Mouse (Mus musculus) retina, postnatal 1 day (tissue): ENCODE measurements around the gene Hspb6.

Source experiments
- DNase-seq: peaks from one replicate; pipeline ENCODE4 v3.0.0-alpha.2; 2012

Gene Hspb6

DNA sequence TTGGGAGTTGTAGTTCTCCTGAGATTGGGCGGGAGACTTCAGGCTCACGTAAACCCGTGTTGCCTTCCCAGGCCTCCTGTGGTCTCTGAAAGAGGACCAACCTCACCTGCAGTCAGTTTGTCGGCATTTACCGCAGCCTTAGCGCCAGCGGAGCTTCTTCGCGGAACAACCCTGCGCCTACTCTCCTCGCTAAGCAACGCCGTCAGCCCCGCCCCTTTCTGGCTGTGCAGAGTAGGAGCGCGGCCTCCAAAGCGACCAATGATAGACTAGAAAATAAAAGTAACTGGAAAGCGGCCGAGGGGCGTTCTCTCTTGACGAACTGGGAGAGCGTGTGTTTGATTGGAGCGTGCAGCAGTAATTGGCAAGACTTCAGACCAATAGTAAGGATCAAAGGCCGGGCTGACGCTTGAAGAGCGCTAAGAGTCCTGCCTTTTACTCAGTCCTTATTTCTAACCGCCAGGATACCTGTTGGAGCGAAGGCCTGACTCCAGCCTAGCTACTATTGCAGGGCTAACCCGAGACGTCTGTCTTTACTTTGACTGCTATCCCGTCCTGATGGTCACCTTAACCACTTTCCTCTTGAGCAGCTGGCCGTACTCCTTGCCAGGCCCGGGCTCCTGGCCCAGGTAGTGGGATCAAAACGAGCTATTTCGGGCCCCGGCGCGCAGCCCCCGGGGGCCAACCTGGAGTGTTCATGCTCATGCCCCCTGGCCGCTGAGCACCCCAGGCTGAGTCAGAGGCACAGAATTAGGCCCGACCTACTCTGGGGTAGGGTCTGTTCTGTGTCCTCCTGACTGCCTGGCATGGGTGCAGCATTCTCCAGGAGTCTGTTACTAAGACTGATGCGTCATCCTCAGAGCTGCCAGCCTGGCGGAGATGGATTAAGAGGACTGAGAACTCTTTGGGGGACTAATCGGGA, at the start of gene Hspb6, which contains the start of gene Proser3:
Gene Hspb6 (plus strand): TSS at position 77 of the 919 bp plus-strand sequence.
Gene Proser3 (minus strand): TSS at position 198 of the 919 bp plus-strand sequence.
- peak; percentile 99 for DNase-seq

DNA sequence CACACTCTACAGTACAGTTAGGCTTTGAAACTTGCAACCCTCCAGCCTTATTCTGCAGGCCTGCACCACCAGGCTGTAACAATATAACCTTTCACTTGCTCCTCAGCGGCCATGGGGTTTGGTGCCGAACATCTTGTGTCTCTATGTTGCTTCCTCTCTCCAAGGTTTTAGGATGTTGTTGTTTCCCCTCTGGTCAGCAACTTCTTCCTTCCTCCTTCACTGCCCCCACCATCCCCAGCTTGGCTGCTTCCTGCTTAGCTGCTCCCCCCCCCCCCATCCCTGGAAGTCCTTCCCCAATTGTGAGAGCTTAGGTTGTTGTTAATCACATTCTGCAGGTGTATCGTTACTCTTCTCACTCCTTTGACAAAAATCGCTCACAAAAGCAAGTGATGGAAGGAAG, 43.9 kb upstream of the Hspb6 start:
- DNase-seq: no peak

DNA sequence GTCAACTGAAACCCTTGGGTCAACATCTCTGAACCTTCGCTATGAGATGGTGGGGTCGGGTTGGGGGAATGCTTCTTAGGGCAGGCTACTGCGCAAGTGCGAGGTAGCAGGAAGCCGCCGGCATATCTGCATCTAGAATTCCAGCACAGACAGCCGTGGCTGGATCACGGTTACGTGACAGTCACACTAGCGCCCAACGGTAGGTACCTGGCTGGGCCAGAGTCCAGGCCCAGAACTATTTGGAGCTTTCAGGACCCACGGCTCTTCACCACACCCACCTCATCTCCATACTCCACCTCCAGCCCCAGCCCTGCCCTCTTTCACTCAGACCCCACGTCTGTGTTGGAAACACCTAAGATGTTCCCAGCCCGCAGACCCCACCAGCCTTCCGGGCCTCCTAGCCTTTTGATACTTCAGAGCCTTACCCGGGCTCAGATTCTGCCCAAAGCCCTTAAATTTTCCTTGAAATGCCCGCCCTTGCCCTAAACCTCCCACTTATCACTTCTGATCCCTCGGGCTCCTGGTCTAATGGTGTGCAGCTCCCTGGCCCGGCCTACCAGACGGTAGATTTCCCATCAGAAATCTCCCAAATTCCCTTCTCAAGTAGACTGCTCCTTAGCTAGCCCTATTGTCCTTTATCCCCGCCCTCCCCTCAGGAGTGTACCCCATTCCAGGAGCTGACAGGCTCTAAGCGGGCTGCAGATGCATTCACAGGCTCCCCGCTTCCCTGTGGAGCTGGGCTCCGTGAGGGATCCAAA, 36.8 kb upstream of the Hspb6 start:
- DNase-seq: no peak

DNA sequence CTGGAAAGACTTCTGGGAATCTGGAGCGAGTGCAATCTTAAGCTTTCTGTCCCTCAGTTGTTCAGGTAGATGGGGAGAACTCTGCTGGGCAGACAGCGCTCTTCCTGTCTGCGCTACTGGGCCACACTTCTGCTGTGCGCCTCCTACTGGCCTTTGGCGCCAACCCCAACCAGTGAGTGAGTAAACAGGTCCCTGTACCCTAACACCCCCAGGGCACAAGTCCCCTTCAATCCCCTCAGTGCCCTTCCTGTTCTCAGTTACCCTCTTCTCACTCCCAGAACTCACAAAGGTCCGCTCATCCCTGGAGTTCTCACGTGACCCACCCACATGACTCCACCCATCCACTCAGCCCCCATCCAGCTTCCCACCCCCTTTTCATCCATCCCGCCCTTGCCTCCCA, 33.7 kb upstream of the Hspb6 start:
- DNase-seq: peak; percentile 18

DNA sequence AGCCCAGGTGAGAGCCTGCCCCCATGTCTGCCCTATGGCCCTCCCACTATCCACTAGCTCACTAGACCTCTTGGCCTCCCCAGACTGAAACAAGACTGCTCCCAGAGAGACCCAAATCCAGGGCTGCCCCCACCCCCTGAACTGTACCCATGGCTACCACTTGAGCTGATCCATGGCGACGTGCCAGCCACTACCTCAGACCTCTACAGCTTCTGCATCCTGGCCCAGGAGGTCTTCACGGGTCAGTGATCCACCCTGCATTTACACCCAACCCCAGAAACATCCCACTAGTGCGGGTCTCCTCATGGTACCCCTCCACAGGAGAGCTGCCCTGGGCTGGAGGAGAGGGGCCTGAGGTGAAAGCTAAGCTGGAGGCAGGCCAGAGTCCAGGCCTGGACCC, 31.6 kb upstream of the Hspb6 start:
- DNase-seq: peak; percentile 57

DNA sequence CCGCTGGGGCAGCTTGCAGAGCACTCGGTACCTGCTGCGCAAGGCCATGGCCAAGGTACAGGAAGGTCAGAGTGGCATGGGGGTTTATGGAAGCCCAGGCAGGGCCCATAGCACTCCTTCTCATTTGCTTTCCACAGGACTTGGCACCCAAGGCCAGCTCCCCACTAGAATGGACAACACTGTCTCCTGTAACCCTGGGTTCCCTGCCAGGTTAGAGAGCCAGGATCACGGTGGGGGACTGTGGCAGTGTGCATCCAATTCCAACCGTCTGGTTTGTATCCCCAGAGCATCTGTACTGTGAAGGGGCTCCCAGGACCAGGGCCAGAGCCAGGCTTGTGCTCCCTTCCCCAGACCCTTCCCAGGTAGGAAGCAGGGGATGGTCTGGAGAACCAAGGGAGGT, 31.1 kb upstream of the Hspb6 start:
- no peak for DNase-seq

DNA sequence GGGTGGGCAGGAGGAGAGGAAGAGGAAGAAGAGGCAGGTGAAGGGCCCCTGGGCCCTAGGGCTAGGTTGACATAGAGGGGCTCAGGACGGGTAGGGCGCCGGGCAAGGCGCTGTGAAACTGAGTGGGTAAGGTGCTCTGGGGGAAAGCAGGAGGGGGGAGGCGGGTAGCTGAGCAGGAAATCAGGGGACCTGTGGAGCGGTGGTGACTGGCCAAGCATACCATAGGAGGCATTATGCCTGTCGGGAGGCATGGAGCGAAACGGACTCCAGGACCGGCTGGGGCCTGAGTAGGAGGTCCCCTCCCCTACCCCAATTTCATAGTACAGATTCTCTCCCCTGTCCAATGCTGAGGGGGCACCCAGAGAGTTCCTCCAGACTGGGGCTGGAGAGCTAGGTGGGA, 29.1 kb upstream of the Hspb6 start:
- no peak for DNase-seq

DNA sequence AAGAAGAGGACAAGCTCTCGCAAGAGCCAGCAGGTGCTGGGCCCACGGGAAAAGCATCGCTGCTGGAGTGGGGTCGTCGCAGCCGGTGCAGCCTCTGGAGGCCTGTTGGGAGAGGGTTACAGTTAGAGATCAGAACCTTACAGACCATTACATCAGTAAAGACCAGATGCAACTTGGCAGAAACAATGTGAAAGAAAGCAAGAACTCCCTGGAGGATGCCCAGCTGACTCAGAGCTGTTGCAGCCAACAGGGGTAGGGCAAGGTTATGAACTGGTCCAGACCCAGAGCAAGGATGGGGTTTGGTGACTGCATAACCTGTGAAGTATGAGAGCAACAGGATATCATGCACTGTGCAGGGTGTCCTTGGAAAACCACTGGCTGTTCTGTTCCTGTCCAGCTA, 27.5 kb upstream of the Hspb6 start:
- DNase-seq: no peak

DNA sequence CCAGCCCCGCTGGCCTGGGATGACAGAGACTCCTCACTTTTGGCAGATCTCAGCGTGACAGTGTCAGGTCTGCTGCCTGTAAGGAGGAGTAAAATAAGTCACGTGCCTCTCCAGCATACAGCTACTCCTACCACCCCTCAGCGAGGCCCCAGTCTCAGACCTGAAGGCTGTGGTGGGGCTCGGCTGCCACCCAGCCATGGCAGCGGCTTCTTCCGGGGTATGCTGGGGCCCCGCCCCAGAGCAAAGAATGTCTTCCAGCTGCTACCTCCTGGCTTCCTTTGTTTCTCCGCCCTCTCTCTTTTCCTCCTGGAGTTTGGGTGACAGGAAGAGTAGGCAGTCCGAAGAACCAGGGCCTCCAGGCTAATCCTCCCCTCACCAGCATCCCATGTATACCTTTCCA, 26.0 kb upstream of the Hspb6 start:
- DNase-seq: no peak

DNA sequence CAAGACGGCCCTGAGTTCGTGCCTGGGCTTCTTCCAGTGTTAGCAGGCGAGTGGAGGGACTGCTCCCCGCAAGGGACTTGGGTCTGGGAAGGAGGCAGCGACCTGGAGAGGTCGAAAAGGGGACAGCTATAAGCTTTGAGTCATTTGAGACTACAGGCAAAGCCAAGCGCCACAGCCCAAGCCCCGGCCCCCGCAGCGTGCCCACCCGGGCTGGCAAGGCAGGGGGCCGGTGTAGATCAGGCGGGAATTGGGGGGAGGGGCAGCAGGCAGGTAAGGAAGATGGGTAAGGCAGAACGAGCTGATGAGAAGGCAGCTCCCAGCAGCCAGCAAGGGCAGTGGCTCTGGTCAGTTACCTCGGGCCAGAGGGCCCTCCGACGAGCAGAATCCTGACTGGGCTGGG, 25.6 kb upstream of the Hspb6 start:
- DNase-seq: no peak

DNA sequence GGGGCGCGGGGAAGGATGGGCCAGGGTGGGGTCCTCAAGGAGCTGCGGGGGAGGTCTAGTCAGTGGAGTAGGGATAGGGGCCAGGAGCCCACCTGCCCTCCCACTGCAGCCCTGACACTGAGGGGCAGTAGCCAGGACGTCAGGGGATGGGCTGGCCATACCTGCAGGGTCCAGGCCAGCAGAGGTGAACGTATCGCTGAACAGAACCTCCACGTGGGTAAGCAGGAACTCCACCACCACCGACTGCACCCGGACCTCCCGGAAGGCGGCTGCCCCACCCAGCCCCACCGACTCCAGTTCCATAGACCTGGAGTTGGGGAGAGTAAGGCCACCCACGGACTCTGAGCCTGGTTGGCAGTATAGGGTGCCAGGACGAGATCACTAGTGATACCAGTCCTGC, 25.0 kb upstream of the Hspb6 start:
- no peak for DNase-seq

DNA sequence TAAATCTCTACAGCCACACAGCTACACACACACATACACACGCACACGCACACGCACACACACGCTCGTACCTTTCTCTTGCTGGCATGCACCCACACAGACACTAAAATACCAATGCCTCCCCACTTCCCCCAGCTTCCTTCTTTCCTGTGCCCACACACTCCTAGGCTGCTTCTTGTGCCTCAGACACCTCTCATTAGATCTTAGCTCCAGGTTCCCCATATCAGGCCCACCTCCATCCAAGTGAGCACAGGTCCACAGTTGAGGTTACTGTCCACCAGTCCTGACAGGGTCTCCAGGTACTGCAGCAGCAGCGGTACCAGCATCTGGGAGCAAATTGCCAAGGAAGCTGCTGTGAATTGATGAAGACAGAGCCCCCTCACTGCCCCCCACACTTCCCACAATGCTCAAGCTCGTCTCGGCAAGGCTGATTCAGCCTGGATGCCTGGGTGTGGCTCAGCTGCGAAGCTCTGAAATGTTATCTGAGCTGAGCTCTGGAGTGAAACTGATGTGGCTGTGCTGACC, 20.6 kb upstream of the Hspb6 start:
- DNase-seq: no peak

DNA sequence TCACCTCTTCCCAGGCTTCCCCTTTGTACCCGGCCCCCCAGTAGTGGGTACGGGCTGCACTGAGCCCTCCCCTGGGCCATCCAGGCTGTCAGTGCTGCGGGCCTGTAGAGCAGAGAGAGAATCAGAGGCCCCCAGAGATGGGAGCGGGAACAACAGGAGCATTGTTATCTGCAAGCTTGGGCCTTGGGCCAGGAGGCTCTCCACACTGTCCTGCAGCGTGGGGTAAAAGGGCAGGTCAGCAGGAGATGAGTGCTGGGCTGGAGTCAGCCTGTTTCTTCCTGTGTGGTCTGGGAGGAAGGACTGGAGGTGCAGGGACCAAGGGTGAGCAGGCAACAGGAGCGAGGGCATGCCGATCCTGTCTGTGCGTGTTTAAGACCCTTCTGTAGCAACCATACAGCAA, 19.0 kb upstream of the Hspb6 start:
- DNase-seq: peak; percentile 94

DNA sequence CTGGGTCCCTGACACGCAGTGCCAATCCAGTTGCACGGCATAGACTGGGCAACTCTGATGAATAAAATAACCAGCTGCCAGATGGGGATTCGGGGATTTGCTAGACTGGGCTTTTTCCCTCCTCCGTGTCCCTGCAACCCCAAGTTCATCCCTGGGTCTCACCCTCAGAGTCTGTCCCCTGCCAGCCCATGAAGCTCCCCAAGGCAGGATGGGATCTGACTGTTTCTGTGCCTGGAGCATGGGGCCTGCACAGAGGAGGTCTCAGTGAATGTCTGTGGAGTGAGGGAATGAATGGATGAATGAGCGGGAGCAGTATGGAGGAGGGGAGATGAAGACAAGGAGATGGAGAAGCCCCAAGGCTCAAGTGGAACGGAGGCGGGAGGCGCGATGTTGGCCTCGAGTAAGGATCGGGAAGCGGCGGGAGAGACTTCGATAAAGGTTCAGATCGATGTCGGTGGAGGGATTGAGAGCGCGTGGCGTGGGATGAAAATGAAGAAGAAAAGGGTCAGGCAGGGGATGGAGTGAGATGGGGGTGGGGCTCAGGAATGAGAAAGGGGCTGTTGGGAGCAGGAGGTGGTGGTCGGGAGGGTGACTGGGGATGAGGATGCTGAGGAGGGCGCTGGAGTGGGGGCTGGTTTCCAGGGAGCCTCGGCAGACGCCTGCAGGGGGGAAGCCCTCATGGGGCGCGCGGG, 17.9 kb upstream of the Hspb6 start:
- peak; percentile 55 for DNase-seq

DNA sequence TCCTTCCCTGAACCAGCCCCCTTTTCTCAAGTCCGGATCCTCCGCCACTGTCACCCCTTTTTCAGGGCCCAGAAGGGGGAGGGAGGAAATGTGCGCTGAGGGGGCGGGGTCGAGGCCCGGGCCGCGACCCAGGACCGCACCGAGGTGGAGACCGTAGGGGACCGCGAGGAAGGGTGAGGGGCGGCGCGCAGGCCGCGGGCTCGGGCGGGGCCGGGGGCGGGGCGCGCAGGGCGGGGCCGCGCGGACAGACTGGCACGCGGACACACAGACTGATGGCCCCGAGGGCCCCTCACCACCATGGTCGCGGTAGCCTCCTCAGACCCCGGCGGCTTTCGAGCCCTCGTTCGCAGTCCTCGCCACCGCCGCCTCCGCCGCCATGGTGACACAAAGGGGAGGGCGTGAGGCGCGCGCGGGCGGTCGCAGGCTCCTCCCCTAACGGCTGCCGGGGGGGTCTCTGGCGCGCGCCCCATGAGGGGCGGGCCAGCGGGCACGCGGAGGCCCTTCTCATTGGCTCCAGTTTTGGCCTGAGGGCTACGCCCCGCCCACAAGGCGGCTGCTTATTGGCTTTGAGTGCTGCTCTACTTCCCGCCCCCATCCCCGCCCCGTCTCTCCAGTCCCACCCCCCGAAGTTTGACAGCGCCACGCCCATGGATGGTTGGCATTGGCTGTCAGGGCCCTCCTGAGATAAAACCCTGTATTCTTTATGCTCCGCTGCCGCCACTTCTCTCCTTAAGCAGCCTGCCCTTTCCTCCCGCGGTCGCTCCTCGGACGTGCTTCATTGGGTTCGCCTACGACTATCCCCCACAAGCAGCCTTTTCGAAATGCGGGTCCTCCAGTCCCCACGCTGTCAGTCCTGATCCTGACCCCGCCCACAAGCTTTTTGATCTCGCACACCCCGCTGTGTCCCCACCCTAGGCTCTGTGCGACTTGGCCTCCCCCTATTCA, 17.1 kb upstream of the Hspb6 start, which contains the start of gene Arhgap33:
Gene Arhgap33 (minus strand): TSS at position 428 of the 945 bp plus-strand sequence.
- peak; percentile 99 for DNase-seq

DNA sequence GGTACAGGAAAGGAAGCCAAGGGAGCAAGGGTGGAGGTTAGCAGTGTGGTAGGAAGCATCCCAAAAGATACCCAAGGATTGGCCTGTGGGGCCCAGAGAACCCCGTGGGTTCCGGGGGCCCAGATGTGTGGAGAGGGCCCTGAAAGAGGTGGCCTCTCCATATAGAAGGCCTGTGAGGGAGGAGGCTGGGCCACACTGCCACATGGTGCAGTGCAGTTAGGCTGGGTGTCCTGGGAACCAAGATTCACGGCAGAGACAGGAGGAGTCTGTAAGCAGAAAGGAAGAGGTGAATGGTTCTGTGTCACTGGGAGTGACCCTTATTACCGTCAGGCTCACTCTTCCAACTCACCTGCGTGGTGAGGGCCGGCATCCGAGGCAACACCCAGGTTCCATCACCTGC, 11.4 kb upstream of the Hspb6 start:
- DNase-seq: no peak

DNA sequence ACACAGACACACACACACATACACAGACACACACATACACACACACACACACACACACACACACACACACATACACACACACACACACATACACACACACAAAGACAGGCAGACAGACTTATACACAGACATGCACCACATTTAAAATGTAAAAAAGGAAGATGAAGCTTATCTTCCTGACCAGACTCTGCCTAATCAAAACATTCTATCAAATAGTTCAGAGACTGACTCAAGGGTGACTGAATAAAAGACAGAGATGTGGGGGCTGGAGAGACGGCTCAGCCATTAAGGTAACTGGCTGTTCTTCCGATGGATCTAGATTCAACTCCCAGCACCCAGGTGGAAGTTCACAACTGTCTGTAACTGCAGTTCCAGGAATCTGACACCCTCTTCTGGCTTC, 7.7 kb upstream of the Hspb6 start:
- no peak for DNase-seq

DNA sequence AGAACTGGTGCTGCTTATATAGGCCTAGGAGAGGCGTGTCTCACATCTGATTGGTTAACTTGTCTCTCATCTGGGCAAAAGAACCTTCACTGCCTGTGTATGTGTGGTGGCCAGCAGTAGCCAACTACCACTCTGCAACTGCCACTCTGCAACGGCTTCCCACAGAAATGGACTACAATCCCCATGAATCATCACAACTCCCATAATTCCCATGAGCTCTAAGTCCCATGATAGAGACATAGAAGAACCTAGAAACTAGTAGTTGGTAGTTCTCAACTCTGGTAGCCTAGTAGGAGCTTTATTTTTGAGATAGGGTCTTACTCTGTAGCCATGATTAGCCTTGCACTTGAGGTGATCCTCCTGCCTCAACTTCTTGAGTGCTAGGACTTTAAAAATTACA, 2.1 kb upstream of the Hspb6 start:
- no peak for DNase-seq

DNA sequence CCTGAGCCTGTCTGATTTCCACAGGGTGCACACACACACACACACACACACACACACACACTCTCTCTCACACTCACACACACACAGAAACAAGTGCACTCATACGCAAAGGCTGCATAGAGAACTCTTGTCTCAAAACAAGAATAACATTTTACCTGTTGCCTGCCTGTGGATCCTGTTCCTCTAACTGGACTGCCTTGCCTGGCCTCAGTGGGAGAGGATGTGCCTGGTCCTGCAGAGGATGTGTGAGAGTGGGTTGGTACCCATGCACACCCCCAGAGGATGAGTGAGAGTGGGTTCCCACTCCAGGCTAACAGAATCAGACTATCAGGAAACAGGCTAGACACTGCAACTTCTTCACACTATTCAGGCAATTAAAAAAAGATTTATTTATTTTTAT, 1.4 kb upstream of the Hspb6 start:
- no peak for DNase-seq

DNA sequence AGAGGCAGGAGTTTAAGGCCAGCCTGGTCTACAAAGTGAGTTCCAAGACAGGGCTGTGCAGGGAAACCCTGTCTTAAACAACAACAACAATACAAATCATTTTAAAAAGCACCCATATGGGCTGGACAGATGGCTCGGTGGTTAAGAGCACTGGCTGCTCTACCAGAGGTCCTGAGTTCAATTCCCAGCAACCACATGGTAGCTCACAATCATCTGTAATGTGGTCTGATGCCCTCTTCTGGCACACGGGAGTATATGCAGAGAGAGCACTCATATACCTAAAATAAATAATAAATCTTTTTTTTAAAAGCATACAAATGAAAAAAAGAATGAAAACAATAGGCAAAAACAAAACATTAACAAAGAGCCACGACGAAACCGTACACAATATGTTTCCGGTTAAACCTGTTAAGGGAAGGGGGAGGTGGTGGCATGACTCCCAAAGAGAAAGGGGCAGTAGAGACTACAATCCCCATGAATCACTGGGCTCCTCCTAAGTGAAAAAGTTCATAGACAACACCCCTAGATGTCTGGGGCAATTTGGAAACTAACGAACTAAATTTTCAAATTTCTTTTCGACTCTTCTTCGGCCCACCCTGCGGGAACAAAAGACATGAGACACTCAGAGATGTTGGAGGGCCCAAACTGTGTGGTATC, 405 bp upstream of the Hspb6 start:
- DNase-seq: no peak

DNA sequence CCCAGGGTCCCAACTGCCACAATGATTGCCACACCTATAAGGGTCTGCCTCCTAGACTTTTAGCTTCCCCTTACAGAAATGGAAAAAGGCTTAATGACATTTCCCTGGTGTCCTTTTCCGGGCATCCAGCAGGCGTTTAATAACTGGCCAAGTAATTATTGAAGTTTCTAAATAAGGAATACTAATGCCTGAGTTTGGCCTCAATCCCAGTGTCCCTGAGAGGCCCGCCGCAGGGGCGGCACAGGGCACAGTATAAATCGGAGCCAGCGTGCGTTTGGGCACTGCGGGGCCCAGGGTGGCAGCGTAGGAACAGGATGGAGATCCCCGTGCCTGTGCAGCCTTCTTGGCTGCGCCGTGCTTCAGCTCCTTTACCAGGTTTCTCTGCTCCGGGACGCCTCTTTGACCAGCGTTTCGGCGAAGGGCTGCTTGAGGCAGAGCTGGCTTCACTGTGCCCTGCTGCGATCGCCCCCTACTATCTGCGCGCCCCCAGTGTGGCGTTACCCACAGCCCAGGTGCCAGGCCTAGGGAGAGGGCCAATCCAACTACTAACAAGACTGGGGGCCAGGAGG, 1.1 kb downstream of the Hspb6 start:
- DNase-seq: peak; percentile 64
